Mouse (Mus musculus) left cerebral cortex, adult 11 months (tissue): Measurements from ENCODE around the gene Slc7a10.

ENCODE experiments used
- DNase-seq: peaks from one replicate; pipeline ENCODE4 v3.0.0; 2022; ENCODE audit warnings: low spot score

Slc7a10 gene

DNA sequence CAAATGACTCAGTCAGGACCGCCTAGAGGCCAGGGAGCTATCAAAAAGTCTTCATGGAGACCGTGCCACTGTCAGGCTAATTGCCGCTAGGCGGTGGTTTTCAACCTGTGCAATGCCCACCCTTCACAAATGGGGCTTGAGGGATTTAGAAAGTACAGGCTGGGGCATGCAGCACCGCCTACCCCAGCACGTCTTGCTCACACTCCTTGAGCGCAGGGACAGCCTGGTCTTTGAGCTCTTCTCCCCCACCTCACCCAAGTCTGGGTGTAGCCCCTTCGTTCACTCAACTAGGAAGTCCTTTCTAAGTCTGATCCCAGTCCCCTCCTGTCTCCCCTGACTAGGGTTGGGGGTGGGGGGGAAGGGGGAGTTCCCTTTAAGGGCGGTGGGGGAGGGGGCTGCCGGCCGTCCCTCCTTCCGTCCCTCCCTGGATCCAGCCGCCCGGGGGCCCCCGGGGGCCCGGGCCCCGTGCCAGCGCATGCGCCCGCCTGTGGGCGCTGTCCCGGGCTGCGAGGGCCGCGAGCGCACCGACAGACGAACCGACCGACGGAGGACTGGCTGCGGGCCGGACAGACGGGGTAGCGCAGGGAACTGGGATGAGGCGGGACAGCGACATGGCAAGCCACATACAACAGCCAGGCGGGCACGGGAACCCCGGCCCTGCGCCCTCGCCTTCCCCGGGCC lies at the start of gene Slc7a10:
Gene Slc7a10, plus strand, starts transcription at position 497 of the 681 bp plus-strand sequence.
- DNase-seq = no peak

DNA sequence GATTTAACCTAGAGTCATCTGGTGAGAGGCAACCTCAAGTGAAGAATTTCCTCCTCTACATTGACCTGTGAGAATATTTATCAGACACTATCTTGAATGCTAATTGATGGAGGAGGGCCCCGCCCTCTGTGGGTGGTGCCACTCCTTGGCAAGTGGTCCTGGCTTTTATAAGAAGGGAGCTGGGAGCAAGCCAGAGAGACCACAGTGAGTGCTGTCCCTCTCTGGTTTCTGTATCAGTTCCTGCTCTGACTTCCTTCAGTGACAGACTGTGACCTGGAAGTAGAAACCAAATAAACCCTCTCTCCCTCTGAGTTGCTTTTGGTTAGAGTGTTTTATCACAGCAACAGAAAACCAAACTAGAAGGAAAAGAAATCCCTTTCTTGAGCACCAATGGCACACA lies 48.7 kb upstream of the Slc7a10 start:
- no peak for DNase-seq

GRCm38 (mm10) chr7:35138481-35138880 lies 47.7 kb upstream of the Slc7a10 start:
- no peak for DNase-seq

- no peak for DNase-seq
These were observed 46.3 kb upstream of the Slc7a10 start for GRCm38 (mm10) chr7:35139880-35140279.

GRCm38 (mm10) chr7:35141519-35141918 lies 44.7 kb upstream of the Slc7a10 start:
- DNase-seq = no peak

- no peak for DNase-seq
These were observed 43.7 kb upstream of the Slc7a10 start for GRCm38 (mm10) chr7:35142522-35142921.

- no peak for DNase-seq
These were observed 42.1 kb upstream of the Slc7a10 start for GRCm38 (mm10) chr7:35143864-35144618.

DNA sequence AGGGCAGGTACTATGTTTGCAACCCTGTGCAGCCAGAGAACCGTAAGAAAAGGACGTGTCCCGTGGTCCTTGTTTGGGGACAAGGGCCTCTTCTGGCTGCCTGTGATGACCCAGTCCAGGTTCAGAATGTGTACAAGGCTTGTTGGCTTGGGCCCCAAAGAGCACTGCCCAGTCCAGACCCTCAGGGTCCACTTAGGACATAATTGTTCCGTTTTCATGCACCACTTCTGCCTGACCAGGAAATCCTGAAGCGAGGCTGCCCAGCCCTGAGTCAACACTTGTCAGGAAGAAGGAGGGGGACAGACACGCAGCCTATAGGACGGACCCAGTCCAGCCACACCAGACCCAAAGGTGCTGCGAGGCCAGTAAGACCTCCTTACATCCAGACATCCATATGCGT lies 41.1 kb upstream of the Slc7a10 start:
- no peak for DNase-seq

DNA sequence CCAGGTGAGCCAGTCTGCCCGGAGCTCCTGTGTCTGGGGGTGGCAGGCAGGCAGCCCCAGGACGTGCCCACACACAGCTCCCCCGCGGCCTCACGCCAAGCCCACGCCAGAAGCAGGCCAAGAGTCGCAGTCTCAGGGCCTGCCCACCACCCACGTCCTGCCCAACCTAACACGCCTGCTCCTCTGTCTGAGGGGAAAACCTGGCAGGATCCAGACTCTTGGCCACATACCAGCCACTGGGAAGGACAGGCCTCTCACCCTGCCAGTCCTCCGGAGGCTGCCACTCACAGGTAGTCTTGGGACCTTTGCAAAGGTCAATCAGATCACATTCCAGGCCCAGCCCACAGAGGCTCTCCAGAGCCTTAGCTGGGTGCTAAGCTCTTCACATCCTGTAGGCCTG lies 39.9 kb upstream of the Slc7a10 start:
- no peak for DNase-seq

DNA sequence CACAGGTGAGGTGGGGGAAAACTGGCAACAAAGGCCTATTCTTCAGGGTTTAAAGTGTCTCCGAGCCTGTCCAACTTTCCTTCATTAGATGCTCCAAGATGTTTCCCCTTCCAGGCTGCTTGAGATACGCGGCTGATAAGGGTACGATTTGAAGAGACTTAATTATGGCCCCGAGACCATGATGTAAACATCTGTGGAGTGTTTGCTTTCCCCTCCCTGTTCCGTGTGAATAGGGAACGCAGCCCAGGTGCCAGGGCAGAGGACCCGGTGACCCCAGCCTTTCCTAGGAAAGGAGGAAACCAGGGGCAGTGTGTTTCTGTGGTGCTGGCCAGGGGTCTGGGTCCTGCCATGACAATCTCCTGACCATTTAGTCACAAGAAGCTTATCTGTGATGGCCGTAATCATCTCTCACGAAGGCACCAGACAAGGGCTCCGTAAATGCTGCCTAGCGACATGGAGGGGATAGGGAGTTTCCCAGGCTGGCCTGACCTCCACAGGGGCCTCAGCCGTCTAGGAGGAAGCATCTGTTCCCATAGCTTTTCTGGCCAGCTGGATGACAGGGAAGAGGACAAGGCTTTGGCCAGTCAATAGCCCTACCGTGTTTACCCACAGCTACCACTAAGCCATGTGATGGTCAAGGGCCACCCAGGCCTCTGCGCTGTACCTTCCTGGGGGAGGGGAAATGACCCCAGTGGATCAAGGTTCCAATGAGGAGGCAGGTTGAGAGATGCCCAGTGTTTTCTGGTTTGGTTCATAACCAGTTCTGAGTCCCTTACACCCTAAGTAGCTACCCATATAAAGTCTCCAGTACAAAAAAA lies 36.4 kb upstream of the Slc7a10 start:
- DNase-seq = no peak

- DNase-seq = no peak
These were observed 35.3 kb upstream of the Slc7a10 start for GRCm38 (mm10) chr7:35150860-35151259.

DNA sequence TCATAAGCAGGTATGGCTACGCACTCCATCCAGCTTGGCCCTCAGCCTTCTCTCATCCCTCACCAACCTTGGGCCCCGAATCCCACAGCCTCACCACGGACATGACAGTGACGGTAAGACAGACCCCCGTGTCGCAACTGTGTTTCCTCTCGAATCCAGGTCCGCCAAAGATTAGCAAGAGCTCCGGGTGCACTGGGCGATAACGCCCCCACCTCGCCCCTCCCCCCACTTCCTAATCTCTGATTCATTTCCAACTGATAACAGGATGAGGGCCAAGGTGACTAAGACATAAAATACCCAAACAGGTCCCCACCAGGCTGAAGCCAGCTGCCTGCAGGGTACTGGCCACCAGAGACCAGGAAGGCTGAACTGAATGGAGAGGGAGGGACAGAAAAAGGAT lies 31.7 kb upstream of the Slc7a10 start:
- DNase-seq = no peak

DNA sequence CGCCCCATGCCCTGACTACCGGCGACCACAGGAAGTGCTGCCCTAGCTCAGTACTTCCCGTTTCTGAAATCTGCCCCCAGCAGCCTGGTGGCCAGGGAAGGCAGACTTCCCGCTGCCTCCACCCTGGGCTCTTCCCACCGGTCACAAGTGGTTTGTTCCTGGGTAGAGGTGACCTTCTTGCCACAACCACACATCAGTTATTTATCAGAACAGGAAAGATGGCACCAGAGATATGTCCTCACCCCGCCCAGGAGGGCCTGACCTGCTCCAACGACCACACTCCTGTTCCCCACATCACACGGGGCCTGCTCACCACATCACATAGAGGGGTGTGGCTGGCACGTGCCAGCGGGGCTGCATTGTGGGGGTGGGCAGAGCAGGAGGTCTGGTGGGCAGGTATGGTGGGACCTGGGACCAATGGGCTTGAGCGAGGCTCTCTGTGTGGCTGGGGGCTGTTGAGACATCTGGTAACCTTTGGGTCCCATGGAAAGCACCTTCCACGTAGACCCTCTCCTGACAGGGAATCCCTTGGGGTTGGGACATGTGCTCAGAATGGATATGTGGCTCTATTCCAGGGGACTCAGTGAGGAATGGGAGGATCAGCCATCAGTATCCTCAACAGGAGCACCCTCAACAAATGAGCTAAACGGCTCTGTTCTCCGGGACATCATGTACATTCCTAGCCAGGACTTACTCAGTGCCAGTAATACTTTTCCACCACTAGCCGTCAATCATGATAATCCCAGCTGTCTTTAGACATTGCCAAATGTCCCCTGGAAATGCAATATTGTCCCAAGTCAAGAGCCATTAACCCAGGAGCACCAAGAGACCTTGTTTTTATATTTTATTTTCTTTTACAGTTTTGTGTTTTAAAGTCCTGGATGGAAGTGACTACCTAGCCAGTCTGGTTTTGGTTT lies 29.4 kb upstream of the Slc7a10 start:
- DNase-seq = no peak

DNA sequence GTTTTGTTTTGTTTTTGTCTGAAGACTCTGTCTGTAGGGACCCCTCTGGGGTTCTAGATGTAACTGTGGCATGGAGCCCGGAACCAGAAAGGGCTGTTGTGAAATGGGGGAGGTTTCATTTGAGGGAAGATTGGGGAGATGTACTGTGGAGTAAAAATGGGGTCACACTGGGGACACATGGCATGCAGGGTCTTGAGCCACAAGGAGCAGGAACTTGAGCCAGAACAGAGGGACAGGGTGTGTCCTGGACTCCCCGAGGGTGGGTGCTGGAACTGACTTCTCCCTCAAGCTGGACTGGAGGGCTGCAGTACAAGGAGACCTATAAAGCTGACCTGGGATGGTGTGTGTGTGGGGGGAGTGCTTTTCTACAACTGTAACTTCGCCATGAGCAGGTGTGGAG lies 28.7 kb upstream of the Slc7a10 start:
- no peak for DNase-seq

DNA sequence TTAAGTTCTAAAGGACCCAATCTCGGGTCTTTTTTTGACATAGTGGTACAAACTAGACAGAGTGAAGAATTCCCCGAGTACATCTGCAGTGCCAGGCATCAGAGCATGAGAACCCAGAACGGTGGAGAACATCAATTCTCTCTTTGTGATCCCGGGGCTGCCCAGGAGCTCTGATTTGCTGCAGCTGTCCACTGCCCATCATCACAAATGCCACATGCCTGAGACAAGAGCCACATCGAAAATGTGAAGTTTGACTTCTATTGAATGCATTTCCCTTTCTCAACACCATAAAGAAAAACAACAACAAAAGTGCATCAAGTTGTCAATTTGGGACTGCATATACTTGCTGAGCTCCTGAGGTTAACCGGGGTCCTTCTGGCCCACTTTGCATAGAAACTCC lies 23.7 kb upstream of the Slc7a10 start:
- DNase-seq = no peak

DNA sequence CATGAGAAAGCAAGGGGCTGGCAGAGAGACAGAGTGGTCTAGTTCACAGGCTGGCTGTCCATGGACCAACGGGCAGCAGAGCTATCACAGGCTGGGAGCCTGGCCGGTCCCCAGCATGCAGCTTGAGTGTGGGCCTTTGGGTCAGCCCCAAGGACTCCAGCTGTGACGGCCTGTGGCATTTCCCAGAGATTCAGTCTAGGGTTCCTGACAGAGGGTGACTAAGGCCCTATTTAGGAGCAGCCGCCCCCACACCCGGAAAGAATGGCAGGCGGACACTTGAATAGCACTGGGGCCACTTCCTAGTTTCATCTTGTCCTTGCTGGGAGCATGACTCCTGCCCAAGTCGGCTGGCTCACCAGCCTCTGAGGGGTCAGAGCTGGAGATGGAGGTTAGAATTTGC lies 22.6 kb upstream of the Slc7a10 start:
- peak; percentile 17 for DNase-seq

GRCm38 (mm10) chr7:35164131-35164530 lies 22.1 kb upstream of the Slc7a10 start:
- no peak for DNase-seq

GRCm38 (mm10) chr7:35166988-35167387 lies 19.2 kb upstream of the Slc7a10 start:
- DNase-seq = no peak

DNA sequence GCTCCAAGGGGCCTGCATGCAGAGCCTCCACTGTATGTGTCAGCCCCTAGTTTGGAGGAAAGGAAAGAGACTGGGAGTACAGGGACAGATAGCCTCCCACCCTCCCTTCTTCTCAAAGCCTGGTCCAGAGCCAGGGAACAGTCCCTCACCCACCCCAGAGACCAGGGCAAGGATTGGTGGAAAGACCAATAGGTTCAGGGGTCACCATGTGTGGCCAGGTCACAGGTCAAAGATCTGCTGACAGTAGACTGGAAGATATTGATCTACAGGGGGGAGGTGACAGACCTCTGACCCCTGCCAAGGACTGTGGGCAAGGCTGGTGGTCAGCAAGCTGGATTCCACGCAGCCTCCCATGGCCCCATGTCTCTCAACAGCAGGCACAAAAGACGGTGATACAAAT lies 18.3 kb upstream of the Slc7a10 start:
- no peak for DNase-seq

DNA sequence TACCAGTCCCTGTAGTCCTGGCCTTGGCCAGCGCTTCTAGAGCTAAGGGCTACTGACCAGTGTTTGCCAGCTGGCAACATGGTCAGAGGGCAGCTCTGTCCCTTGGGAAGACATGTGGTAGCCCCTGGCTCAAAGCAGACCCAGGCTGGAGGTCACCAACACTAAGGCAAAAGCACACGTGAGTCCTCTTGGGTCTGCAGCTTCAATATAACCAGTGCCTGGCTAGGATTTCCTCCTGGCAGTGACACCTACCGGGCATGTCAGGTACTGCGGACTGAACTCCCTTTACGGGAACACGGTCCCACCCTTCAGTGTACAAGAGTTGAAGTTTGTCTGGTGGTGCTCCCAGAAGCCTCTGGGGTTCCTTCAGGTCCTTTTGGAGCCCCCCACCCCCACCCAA lies 16.8 kb upstream of the Slc7a10 start:
- peak; percentile 79 for DNase-seq

DNA sequence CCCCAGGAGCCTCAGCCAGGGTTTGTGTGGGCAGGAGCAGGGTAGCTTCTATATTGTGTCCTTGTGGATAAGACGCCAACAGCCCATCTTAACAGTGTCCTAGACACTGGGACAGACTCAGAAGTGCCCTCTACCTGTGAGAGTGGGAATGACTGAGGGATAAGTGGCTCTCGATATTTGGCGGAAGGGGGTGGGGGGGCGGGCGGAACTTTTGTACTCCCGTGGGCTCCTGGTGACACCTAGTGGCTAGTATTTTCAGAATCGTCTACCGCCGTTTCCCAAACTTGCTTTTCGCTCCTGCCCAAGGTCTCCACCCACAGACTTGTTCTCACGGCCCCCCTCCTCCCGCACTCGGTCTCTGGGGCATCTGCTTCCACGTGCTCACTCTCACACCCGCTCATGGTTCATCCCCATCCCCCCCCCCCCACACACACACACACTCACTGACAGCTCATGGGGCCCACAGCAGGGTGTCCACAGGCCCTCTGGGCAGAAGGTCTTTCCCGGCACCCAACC lies 14.3 kb upstream of the Slc7a10 start:
- peak; percentile 41 for DNase-seq

- no peak for DNase-seq
These were observed 13.7 kb upstream of the Slc7a10 start for GRCm38 (mm10) chr7:35172519-35172918.
